Comparison of ENCODE assay signal across 40 mouse cellular contexts in the genomic region with DNA sequence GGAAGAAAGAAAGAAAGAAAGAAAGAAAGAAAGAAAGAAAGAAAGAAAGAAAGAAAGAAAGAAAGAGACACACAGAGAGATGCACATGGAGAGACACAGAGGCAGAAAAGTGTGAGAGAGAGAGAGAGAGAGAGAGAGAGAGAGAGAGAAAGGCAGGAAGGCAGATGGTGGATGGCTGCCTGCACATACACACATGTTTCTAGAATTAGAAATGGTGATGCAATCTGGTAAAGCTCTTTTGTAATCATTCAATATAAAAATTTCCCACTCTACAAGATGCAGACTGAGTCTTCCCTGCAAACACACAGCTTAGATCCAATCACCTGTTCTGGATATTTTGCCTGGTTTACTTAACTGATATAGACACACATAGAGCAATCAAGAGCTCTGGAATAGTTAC. TPM values are rescaled to one million over a fixed set of nuclear protein-coding genes. Genes with fewer than 3 reads are reported as not detected.
A peak's percentile ranks its signal among the peaks of the same experiment; 100 is the strongest.
DNase-seq lines count a peak whose midpoint lies in the region; ATAC-seq and TF ChIP-seq lines count a peak whose summit lies in the region.
"Had no signal": no experiment of that assay in that cellular context is flagged by ENCODE, and none has a peak within 500 bp of the region (broad histone marks: within the 10 kb centered on the region; RNA-seq: fewer than 3 reads in every experiment).

No protein-coding gene starts in this region.

- no peak for ATAC-seq in liver, postnatal 0 days
- ATAC-seq in liver, embryonic 11.5 days (replicated peaks; ENCODE audit: low FRiP score): no peak
- ATAC-seq: activated CD4-positive, CD25-positive, alpha-beta regulatory T cell, adult 4 months; forebrain, embryonic 14.5 days; hindbrain, postnatal 0 days; intestine, embryonic 15.5 days; midbrain, embryonic 15.5 days had no signal

- H3K36me3 ChIP-seq in liver, postnatal 0 days (replicated peaks; ENCODE audit: insufficient read depth, low read length): no peaks in the 10 kb centered on the region
- no peaks in the 10 kb centered on the region for H3K36me3 ChIP-seq in liver, embryonic 11.5 days (ENCODE audit: control insufficient read depth, insufficient read depth, low read length)
- H3K36me3 ChIP-seq: embryonic facial prominence, embryonic 12.5 days; hindbrain, embryonic 12.5 days; intestine, embryonic 15.5 days; midbrain, embryonic 10.5 days; midbrain, embryonic 15.5 days had no signal

- no peak overlapping the region for H3K27ac ChIP-seq in liver, postnatal 0 days (ENCODE audit: low read depth)
- no peak overlapping the region for H3K27ac ChIP-seq in liver, embryonic 11.5 days (ENCODE audit: low read depth, low read length)
- H3K27ac ChIP-seq: embryonic facial prominence, embryonic 12.5 days; hindbrain, embryonic 12.5 days; hindbrain, postnatal 0 days; intestine, embryonic 15.5 days; kidney, postnatal 0 days; macrophage; midbrain, embryonic 10.5 days; midbrain, embryonic 15.5 days; stomach, postnatal 0 days had no signal

- DNase-seq in layer of hippocampus, adult 11-12 months (ENCODE audit: low spot score): peak; percentile 16
- no peak for DNase-seq in layer of hippocampus, adult 9-10 months (ENCODE audit: low spot score)
- DNase-seq in liver, postnatal 0 days: no peak
- DNase-seq in liver, embryonic 11.5 days (ENCODE audit: low spot score): no peak
- DNase-seq in brain, adult 2 months (ENCODE audit: low read depth, low spot score): peak; percentile 47
- no peak for DNase-seq in gastrocnemius, postnatal 10 days
- no peak for DNase-seq in cerebellum, adult 11 months
- DNase-seq: adrenal gland, adult 2 months; B cell, adult 2 months; cerebellum, adult 9-10 months; embryo, embryonic 11 days; heart, postnatal 36 days; kidney, adult 8-10 months; kidney, postnatal 4 days; lung, adult 18-20 months; lung, postnatal 10 days; right cerebral cortex, postnatal 4 days; thymus, postnatal 4 days had no signal

- peak overlapping the region; percentile 22 for H3K4me2 ChIP-seq in liver, postnatal 0 days (ENCODE audit: low read depth, low read length)
- H3K4me2 ChIP-seq in liver, embryonic 11.5 days: no peak overlapping the region
- H3K4me2 ChIP-seq: embryonic facial prominence, embryonic 12.5 days; heart, embryonic 11.5 days; hindbrain, embryonic 12.5 days; intestine, embryonic 15.5 days; midbrain, embryonic 15.5 days had no signal

- H3K4me1 ChIP-seq in liver, postnatal 0 days (ENCODE audit: insufficient read depth): no peaks in the 10 kb centered on the region
- no peaks in the 10 kb centered on the region for H3K4me1 ChIP-seq in liver, embryonic 11.5 days (replicated peaks; ENCODE audit: control insufficient read depth, insufficient read depth, low read length)
- H3K4me1 ChIP-seq: embryonic facial prominence, embryonic 12.5 days; hindbrain, embryonic 12.5 days; intestine, embryonic 15.5 days; midbrain, embryonic 15.5 days had no signal

- no peak overlapping the region for H3K9ac ChIP-seq in liver, postnatal 0 days (replicated peaks)
- H3K9ac ChIP-seq in liver, embryonic 11.5 days (ENCODE audit: low read depth, low read length): no peak overlapping the region
- H3K9ac ChIP-seq: embryonic facial prominence, embryonic 12.5 days; hindbrain, embryonic 12.5 days; intestine, embryonic 15.5 days; midbrain, embryonic 15.5 days had no signal

- H3K9me3 ChIP-seq in liver, postnatal 0 days (ENCODE audit: low read length): no peaks in the 10 kb centered on the region
- H3K9me3 ChIP-seq in liver, embryonic 11.5 days (ENCODE audit: control insufficient read depth, low read length): no peaks in the 10 kb centered on the region
- H3K9me3 ChIP-seq: embryonic facial prominence, embryonic 12.5 days; hindbrain, embryonic 12.5 days; intestine, embryonic 15.5 days; midbrain, embryonic 10.5 days; midbrain, embryonic 15.5 days had no signal

- no peak for TF ChIP-seq EP300 in liver, postnatal 0 days (IDR thresholded peaks at IDR 0.05; ENCODE audit: low read depth)

- 0 out of 2 replicates have a peak, but pooled peaks cover 3% of the 10 kb centered on the region for H3K27me3 ChIP-seq in liver, postnatal 0 days (ENCODE audit: insufficient read depth, low read length)
- no peaks in the 10 kb centered on the region for H3K27me3 ChIP-seq in liver, embryonic 11.5 days (replicated peaks; ENCODE audit: control insufficient read depth, insufficient read depth, low read length)
- H3K27me3 ChIP-seq: embryonic facial prominence, embryonic 12.5 days; hindbrain, embryonic 12.5 days; intestine, embryonic 15.5 days; midbrain, embryonic 15.5 days had no signal

- no peak for TF ChIP-seq CTCF in liver, postnatal 0 days (IDR thresholded peaks at IDR 0.05; ENCODE audit: low read depth)

- H3K4me3 ChIP-seq in liver, postnatal 0 days (ENCODE audit: low read depth, low read length): 0 out of 2 replicates have a peak overlapping the region, but pooled peaks have one; percentile 0
- no peak overlapping the region for H3K4me3 ChIP-seq in liver, embryonic 11.5 days (ENCODE audit: low read depth, low read length)
- H3K4me3 ChIP-seq: embryonic facial prominence, embryonic 12.5 days; hindbrain, embryonic 12.5 days; intestine, embryonic 15.5 days; midbrain, embryonic 10.5 days; midbrain, embryonic 15.5 days had no signal

RNA-seq across cellular contexts. Expression of a gene that starts 1.5 kb away (rescaled TPM):
- polyA plus RNA-seq in liver, postnatal 0 days (2015; fragmentation: Nextera tagmentation; extraction: Ambion mirVana): 12.2 and 14.3 TPM in 2 replicates
- 1.4 and 1.9 TPM in 2 replicates for polyA plus RNA-seq in liver, embryonic 11.5 days (2014; fragmentation: Nextera tagmentation; extraction: Ambion mirVana)
- under 1 TPM in 1 of 2 experiments, not detected in 1; 0.27 TPM for total RNA-seq in gastrocnemius, postnatal 10 days (2021)
- total RNA-seq: adrenal gland, postnatal 36 days; gastrocnemius, adult 8-10 months; heart, postnatal 36 days; hindbrain, postnatal 0 days; layer of hippocampus, postnatal 14 days; liver, adult 2 months had no signal
- polyA plus RNA-seq: activated CD4-positive, CD25-positive, alpha-beta regulatory T cell, adult 4 months; adrenal gland, adult 2 months; embryonic facial prominence, embryonic 12.5 days; forebrain, embryonic 14.5 days; gonadal fat pad, adult 2 months; heart, embryonic 11.5 days; heart, embryonic 16.5 days; hindbrain, embryonic 12.5 days; hindbrain, postnatal 0 days; limb, embryonic 11.5 days; midbrain, embryonic 10.5 days; midbrain, embryonic 15.5 days; neural tube, embryonic 11.5 days; stomach, postnatal 0 days had no signal

RNA-seq across cellular contexts. Expression of a gene that starts 15.1 kb away (rescaled TPM):
- 7.9 and 9.2 TPM in 2 replicates for polyA plus RNA-seq in liver, postnatal 0 days (2015; fragmentation: Nextera tagmentation; extraction: Ambion mirVana)
- 2.5 and 2.9 TPM in 2 replicates for polyA plus RNA-seq in liver, embryonic 11.5 days (2014; fragmentation: Nextera tagmentation; extraction: Ambion mirVana)
- under 1 TPM in 1 of 2 experiments, not detected in 1; 0.36 TPM for total RNA-seq in gastrocnemius, postnatal 10 days (2021)
- total RNA-seq: gastrocnemius, adult 8-10 months; hindbrain, postnatal 0 days; layer of hippocampus, postnatal 14 days; left cerebral cortex, postnatal 14 days had no signal
- polyA plus RNA-seq: hindbrain, embryonic 12.5 days; midbrain, embryonic 15.5 days had no signal

RNA-seq across cellular contexts. Expression of a gene that starts 16.5 kb away (rescaled TPM):
- 1.6 and 2.1 TPM in 2 replicates for polyA plus RNA-seq in liver, postnatal 0 days (2015; fragmentation: Nextera tagmentation; extraction: Ambion mirVana)
- 0.36 and 0.89 TPM in 2 replicates for polyA plus RNA-seq in liver, embryonic 11.5 days (2014; fragmentation: Nextera tagmentation; extraction: Ambion mirVana)
- under 1 TPM in 1 of 2 experiments, not detected in 1; 0.11 TPM for total RNA-seq in gastrocnemius, postnatal 10 days (2021)
- total RNA-seq: gastrocnemius, adult 8-10 months; heart, postnatal 36 days; hindbrain, postnatal 0 days; layer of hippocampus, postnatal 14 days; left cerebral cortex, postnatal 14 days; liver, adult 2 months had no signal
- polyA plus RNA-seq: activated CD4-positive, CD25-positive, alpha-beta regulatory T cell, adult 4 months; adrenal gland, adult 2 months; forebrain, embryonic 14.5 days; frontal cortex, adult 2 months; liver, adult 2 months; midbrain, embryonic 10.5 days; midbrain, embryonic 15.5 days; stomach, postnatal 0 days had no signal

RNA-seq across cellular contexts. Expression of a gene that starts 50.3 kb away (rescaled TPM):
- polyA plus RNA-seq in liver, postnatal 0 days (2015; fragmentation: Nextera tagmentation; extraction: Ambion mirVana): 2.0 and 2.7 TPM in 2 replicates
- 3.9 and 4.8 TPM in 2 replicates for polyA plus RNA-seq in liver, embryonic 11.5 days (2014; fragmentation: Nextera tagmentation; extraction: Ambion mirVana)
- total RNA-seq in gastrocnemius, postnatal 10 days (2021): under 1 TPM in 1 of 2 experiments, not detected in 1; 0.18 TPM
- polyA plus RNA-seq: forebrain, embryonic 14.5 days; midbrain, embryonic 15.5 days had no signal

Comparison
In these comparisons a context has a peak if more than half of its experiments do, and no peak if none do; other contexts are left out.
1. DNase-seq: peak in layer of hippocampus, adult 11-12 months (single experiment) and brain, adult 2 months (single experiment); none in layer of hippocampus, adult 9-10 months (single experiment), liver, postnatal 0 days (single experiment), liver, embryonic 11.5 days (single experiment), gastrocnemius, postnatal 10 days (single experiment) and cerebellum, adult 11 months (single experiment).